Mouse (Mus musculus) monocyte, adult 5-6 weeks (primary cell): ENCODE data around the gene Ing2. TPM values are rescaled to one million over a fixed set of nuclear protein-coding genes. Genes with fewer than 3 reads are reported as not detected.

Source experiments
- ATAC-seq: fragments of 153-309, 156-312 bp; replicated peaks from 2 replicates; pipeline ENCODE4 v1.8.0; 2017; ENCODE audit warnings: mild to moderate bottlenecking; ENCODE audit not compliant: low TSS enrichment, insufficient number of reproducible peaks, severe bottlenecking, poor library complexity, low FRiP score
- total RNA-seq: library from RNA; stranded (forward); fragments of 200-1000, 200-491, 200-594 nt; gene quantifications from 3 replicates; pipeline ENCODE4 v1.2.3, GENCODE M21; 2017

Gene Ing2
- total RNA-seq, 1 experiment from 2014 or later = 78.1 TPM

- no peak for ATAC-seq
These were observed 40.5 kb downstream of the Ing2 start for GRCm38 (mm10) chr8:47634791-47635341.

DNA sequence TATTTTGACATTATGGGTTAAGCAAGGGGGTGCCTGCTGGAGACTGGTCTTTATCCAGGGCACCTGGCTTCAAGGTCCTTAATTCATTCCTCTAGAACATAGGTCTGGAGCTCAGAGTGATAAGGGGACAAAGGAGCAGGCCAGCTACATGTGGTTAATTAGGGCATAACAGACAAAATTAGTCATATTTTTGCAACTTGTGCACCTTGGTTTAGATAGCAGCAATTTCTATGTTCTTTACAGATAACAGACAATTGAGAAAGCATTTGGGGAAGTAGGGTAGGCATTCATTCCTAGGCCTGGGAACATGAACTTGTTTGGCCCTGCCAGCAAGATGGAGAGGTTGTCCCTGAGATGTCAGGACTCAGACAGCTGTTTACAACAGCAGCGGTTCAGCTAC is 54.2 kb downstream of the Ing2 start:
- no peak for ATAC-seq

Other genes starting within 250 kb of the Ing2 start
- not detected in 3 replicates for gene Stox2, start 229.2 kb downstream of the Ing2 start, total RNA-seq
- gene Trappc11, start 142.1 kb downstream of the Ing2 start, total RNA-seq = 58.1 to 65.5 TPM (median 63.3 TPM) in 3 replicates
- 11.5 to 18.2 TPM (median 12.5 TPM) in 3 replicates for gene Rwdd4a, start 141.9 kb downstream of the Ing2 start, total RNA-seq
- 33.0 to 35.9 TPM (median 35.4 TPM) in 3 replicates for gene Cdkn2aip, start 38.4 kb upstream of the Ing2 start, total RNA-seq
- not detected in 3 replicates for gene Cldn24, start 146.6 kb upstream of the Ing2 start, total RNA-seq
- not detected in 3 replicates for gene Cldn22, start 148.9 kb upstream of the Ing2 start, total RNA-seq